Mouse (Mus musculus) forebrain, embryonic 12.5 days (tissue): Measurements from ENCODE around the gene Myo15. TPM values are rescaled to one million over a fixed set of nuclear protein-coding genes. Genes with fewer than 3 reads are reported as not detected.

Experiments
- polyA plus RNA-seq: library from polyadenylated mRNA; unstranded; fragments of >200 nt; fragmentation: Nextera tagmentation; extraction: Ambion mirVana; gene quantifications from 2 replicates; pipeline ENCODE4 v1.2.1, GENCODE M21; 2016

The Myo15 gene
- polyA plus RNA-seq, 1 experiment from 2014 or later, result 0.05 TPM

Other genes with a start within 250 kb of the Myo15 start
- gene Srebf1, start 246.8 kb upstream of the Myo15 start, polyA plus RNA-seq, result 58.0 and 58.1 TPM in 2 replicates
- gene Tom1l2, start 116.4 kb upstream of the Myo15 start, polyA plus RNA-seq, result 31.3 and 32.6 TPM in 2 replicates
- 3.0 and 3.2 TPM in 2 replicates for gene Drc3, start 116.0 kb upstream of the Myo15 start, polyA plus RNA-seq
- gene Gid4, start 52.2 kb upstream of the Myo15 start, polyA plus RNA-seq, result 32.8 and 34.3 TPM in 2 replicates
- 39.7 and 41.7 TPM in 2 replicates for gene Atpaf2, start 50.9 kb upstream of the Myo15 start, polyA plus RNA-seq
- 99.7 and 101 TPM in 2 replicates for gene Drg2, start 14.7 kb upstream of the Myo15 start, polyA plus RNA-seq
- 28.3 and 34.6 TPM in 2 replicates for gene Alkbh5, start 67.0 kb downstream of the Myo15 start, polyA plus RNA-seq
- gene Llgl1, start 230.4 kb downstream of the Myo15 start, polyA plus RNA-seq, result 138 and 152 TPM in 2 replicates